Mouse (Mus musculus) ES-Bruce4 (cell line): ENCODE data around the gene Coq9. TPM values are rescaled to one million over a fixed set of nuclear protein-coding genes. Genes with fewer than 3 reads are reported as not detected.
A peak's percentile ranks its signal among the peaks of the same experiment; 100 is the strongest.

ENCODE experiments used
- H3K27ac ChIP-seq: 2 replicates; pipeline ENCODE4 v1.5.1; 2012; ENCODE audit warnings: low read length, inconsistent platforms; ENCODE audit not compliant: insufficient read depth
- H3K27me3 ChIP-seq: 2 replicates; pipeline ENCODE4 v1.6.1; 2012; ENCODE audit warnings: mild to moderate bottlenecking, low read length, inconsistent platforms; ENCODE audit not compliant: control insufficient read depth, poor library complexity, insufficient read depth, severe bottlenecking
- H3K36me3 ChIP-seq: 2 replicates; pipeline ENCODE4 v1.6.1; 2012; ENCODE audit warnings: inconsistent platforms, mild to moderate bottlenecking, low read length, moderate library complexity; ENCODE audit not compliant: control insufficient read depth, poor library complexity, insufficient read depth, severe bottlenecking
- H3K4me1 ChIP-seq: one replicate; pipeline ENCODE4 v1.8.1; 2011; ENCODE audit warnings: low read length; ENCODE audit not compliant: control insufficient read depth, insufficient read depth
- H3K4me3 ChIP-seq: 2 replicates; pipeline ENCODE4 v1.5.1; 2011; ENCODE audit warnings: low read depth, mild to moderate bottlenecking, low read length
- H3K9ac ChIP-seq: 2 replicates; pipeline ENCODE4 v1.6.1; 2012; ENCODE audit warnings: low read depth, mild to moderate bottlenecking, inconsistent platforms; ENCODE audit not compliant: poor library complexity, severe bottlenecking
- H3K9me3 ChIP-seq: replicated peaks from 2 replicates; pipeline ENCODE4 v1.6.1; 2012; ENCODE audit warnings: mild to moderate bottlenecking, low read length, inconsistent platforms; ENCODE audit not compliant: control insufficient read depth, poor library complexity, insufficient read depth, severe bottlenecking
- CTCF ChIP-seq: IDR thresholded peaks from one replicate; pipeline ENCODE4 v1.8.1; 2011; ENCODE audit warnings: low read depth, low read length
- EP300 ChIP-seq: IDR thresholded peaks from 2 replicates; pipeline ENCODE4 v1.6.1; 2011; ENCODE audit warnings: low read depth, low read length; ENCODE audit not compliant: insufficient read depth
- POLR2A ChIP-seq: IDR thresholded peaks from one replicate; pipeline ENCODE4 v1.8.1; 2011; ENCODE audit warnings: low read length; ENCODE audit not compliant: insufficient read depth
- polyA plus RNA-seq: library from polyadenylated mRNA; stranded (reverse); fragments of >200 nt; gene quantifications from 2 replicates; pipeline ENCODE4 v1.2.4, GENCODE M21; 2011; ENCODE audit warnings: low read depth; ENCODE audit not compliant: missing spikeins, insufficient read depth, insufficient read length

Coq9 gene
- polyA plus RNA-seq, 1 experiment: 36.0 TPM

DNA sequence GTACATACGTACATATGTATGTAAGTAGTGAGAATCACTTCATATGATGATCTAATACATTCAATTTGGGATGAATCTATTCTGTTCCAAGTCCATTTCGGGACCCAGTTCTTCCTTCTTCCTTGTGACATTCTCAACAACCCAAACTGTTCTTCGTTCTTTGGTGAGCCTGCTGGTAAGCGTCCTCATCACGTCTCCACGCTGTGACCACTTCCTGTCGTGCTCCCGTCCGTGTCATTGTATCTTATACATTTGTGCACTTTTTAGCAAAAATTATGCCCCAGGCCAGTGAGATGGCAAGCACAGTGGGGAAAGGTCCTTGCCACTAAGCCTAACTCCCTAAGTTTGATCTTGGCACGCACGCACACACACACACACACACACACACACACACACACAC lies 20.2 kb upstream of the Coq9 start:
- peaks cover 11% of the 10 kb centered on the region for H3K36me3 ChIP-seq
- TF ChIP-seq CTCF (no peak), EP300 (no peak), POLR2A (no peak)
- H3K4me3 ChIP-seq: no peak overlapping the region
- H3K27ac ChIP-seq: no peak overlapping the region
- no peaks in the 10 kb centered on the region for H3K9me3 ChIP-seq
- H3K27me3 ChIP-seq: no peaks in the 10 kb centered on the region
- H3K4me1 ChIP-seq: no peaks in the 10 kb centered on the region
- H3K9ac ChIP-seq: no peak overlapping the region

DNA sequence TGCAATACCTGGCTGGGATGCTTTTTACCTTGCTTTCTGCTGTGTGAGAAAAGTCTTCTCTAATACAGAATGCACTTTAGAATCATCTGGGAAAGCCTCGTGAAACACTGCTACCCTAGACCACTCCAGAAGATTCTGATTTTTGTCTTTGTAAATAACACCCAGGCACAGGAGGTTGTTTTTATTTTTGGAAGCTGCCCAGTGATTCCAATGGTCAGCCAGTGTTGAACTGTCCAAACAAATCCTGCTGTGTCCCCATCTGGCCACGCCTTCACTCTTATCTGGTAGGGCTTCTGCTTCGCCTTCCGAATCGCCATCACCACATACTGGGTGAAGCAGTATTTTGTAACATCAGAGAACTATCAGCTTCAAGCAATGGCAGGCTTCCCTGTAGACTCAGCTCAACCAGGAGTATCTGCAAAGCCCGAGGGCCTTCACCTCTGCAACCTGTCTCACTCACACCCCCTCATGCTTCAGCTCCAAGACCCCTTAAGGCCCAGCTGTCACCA lies 18.4 kb upstream of the Coq9 start:
- Histone ChIP-seq H3K9me3 (no peaks in the 10 kb centered on the region), H3K27ac (no peak overlapping the region), H3K9ac (no peak overlapping the region), H3K27me3 (no peaks in the 10 kb centered on the region), H3K4me1 (no peaks in the 10 kb centered on the region), H3K36me3 (peaks cover 20% of the 10 kb centered on the region), H3K4me3 (no peak overlapping the region)
- no peak for TF ChIP-seq CTCF
- TF ChIP-seq POLR2A: no peak
- TF ChIP-seq EP300: no peak

DNA sequence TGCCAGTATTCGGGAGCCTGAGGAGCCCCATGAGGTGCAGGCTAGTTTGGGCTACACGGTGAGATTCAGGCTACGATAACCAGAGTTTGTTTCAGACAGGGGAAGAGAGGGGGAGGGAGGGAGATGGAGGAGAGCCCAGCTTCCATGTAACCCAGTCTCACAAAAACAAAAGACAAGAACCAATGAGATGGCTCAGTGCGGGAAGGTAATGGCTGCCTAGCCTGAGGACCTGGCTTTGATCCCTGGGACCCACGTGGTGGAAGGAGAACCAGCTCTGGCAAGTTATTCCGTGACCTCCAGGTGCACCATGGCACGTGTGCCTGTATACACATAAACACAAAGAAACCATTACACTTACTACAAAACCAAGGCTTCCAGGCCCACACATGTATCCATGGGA lies 17.6 kb upstream of the Coq9 start:
- Histone ChIP-seq H3K9me3 (no peaks in the 10 kb centered on the region), H3K27me3 (no peaks in the 10 kb centered on the region), H3K36me3 (peaks cover 27% of the 10 kb centered on the region), H3K4me3 (no peak overlapping the region), H3K9ac (no peak overlapping the region), H3K27ac (no peak overlapping the region), H3K4me1 (no peaks in the 10 kb centered on the region)
- no peak for TF ChIP-seq POLR2A
- no peak for TF ChIP-seq CTCF
- TF ChIP-seq EP300: no peak

DNA sequence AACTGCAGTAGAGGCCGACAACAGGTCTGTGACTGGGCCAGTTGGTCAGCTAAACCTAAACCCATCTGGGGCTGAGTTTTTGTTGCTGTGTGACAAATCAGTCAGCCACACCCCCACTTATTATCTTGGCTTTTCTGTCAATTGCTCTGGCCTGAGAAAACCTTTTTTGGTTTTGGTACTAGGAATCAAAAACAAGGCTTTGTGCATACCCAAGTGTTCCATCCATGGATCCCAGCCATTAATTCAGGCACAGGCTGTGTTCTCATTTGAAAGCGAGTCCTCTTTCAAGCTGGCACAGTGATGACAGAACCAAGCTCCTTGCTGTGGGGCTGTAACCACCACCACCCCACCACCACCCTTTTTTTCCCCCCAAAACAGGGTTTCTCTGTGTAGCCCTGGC lies 16.7 kb upstream of the Coq9 start:
- Histone ChIP-seq H3K4me3 (no peak overlapping the region), H3K27ac (no peak overlapping the region), H3K9me3 (no peaks in the 10 kb centered on the region), H3K9ac (no peak overlapping the region), H3K4me1 (no peaks in the 10 kb centered on the region), H3K36me3 (peaks cover 33% of the 10 kb centered on the region), H3K27me3 (no peaks in the 10 kb centered on the region)
- TF ChIP-seq CTCF: no peak
- TF ChIP-seq EP300: no peak
- TF ChIP-seq POLR2A: no peak

- H3K27ac ChIP-seq: peak overlapping the region; percentile 8; the same call in 1 of the 2 replicates
- H3K9me3 ChIP-seq: no peaks in the 10 kb centered on the region
- H3K4me3 ChIP-seq: no peak overlapping the region
Observed at GRCm38 (mm10) chr8:94822637-94823560, 15.2 kb upstream of the Coq9 start.

GRCm38 (mm10) chr8:94825170-94825569 lies 13.0 kb upstream of the Coq9 start:
- TF ChIP-seq EP300 (no peak), POLR2A (no peak), CTCF (no peak)
- H3K4me3 ChIP-seq: no peak overlapping the region
- H3K4me1 ChIP-seq: no peaks in the 10 kb centered on the region
- H3K27me3 ChIP-seq: no peaks in the 10 kb centered on the region
- H3K9me3 ChIP-seq: 0 out of 2 replicates have a peak, but pooled peaks cover 2% of the 10 kb centered on the region
- H3K9ac ChIP-seq: no peak overlapping the region
- no peak overlapping the region for H3K27ac ChIP-seq
- peaks cover 60% of the 10 kb centered on the region for H3K36me3 ChIP-seq

More at GRCm38 (mm10) chr8:94822637-94823560, 15.2 kb upstream of the Coq9 start:
- TF ChIP-seq CTCF: peak; percentile 87
- TF ChIP-seq POLR2A: no peak
- no peaks in the 10 kb centered on the region for H3K27me3 ChIP-seq
- no peaks in the 10 kb centered on the region for H3K4me1 ChIP-seq
- peaks cover 46% of the 10 kb centered on the region for H3K36me3 ChIP-seq
- H3K9ac ChIP-seq: no peak overlapping the region
